In the genomic region with DNA sequence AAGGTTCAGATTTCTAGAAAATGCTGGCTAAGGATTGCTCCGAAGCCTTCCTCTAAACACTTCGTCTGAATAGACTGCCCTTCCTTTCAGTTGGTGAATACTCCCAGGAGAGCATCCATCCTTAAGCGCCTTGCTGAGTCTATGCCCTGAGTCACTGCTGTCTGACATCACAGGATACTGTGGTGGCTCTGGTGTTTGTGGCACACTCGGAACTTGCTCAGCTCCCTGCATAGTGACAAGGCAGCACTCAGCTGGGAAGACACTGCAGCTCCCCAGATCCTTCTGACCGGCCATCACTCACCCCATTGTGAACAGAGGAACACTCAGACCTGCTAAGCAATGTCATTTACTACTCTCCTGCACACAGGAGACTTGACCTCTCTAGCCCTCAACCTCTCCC, we compare ENCODE assay signal across 17 mouse cellular contexts.
A peak's percentile ranks its signal among the peaks of the same experiment; 100 is the strongest.
DNase-seq lines count a peak whose midpoint lies in the region; ATAC-seq and TF ChIP-seq lines count a peak whose summit lies in the region.
"Had no signal": no experiment of that assay in that cellular context is flagged by ENCODE, and none has a peak within 500 bp of the region (broad histone marks: within the 10 kb centered on the region; RNA-seq: fewer than 3 reads in every experiment).

No protein-coding gene starts in this region.

- no peak overlapping the region for H3ac ChIP-seq in myocyte (ENCODE audit: control insufficient read depth, insufficient read length)

- DNase-seq in embryonic facial prominence, embryonic 10.5 days (ENCODE audit: low spot score), result no peak
- no peak for DNase-seq in stomach, postnatal 0 days (ENCODE audit: low spot score)
- no peak for DNase-seq in left cerebral cortex, postnatal 10 days (ENCODE audit: extremely low spot score in 1 of 2, low spot score in 2 of 2)
- no peak for DNase-seq in right cerebral cortex, adult 18-20 months
- DNase-seq: adrenal gland, adult 8-10 months; adrenal gland, postnatal 36 days; gastrocnemius, postnatal 14 days; heart, postnatal 36 days; kidney, adult 2 months had no signal

- H3K27ac ChIP-seq in embryonic facial prominence, embryonic 12.5 days, result 0 out of 2 replicates have a peak overlapping the region, but pooled peaks have one; percentile 20
- no peak overlapping the region for H3K27ac ChIP-seq in embryonic facial prominence, embryonic 10.5 days (replicated peaks)
- H3K27ac ChIP-seq in stomach, embryonic 15.5 days, result 0 out of 2 replicates have a peak overlapping the region, but pooled peaks have one; percentile 51
- H3K27ac ChIP-seq in stomach, postnatal 0 days (replicated peaks), result no peak overlapping the region
- H3K27ac ChIP-seq: embryonic facial prominence, embryonic 13.5 days; forebrain, embryonic 12.5 days; hindbrain, embryonic 15.5 days had no signal

- H3K4me2 ChIP-seq in embryonic facial prominence, embryonic 12.5 days (replicated peaks), result no peak overlapping the region
- H3K4me2 ChIP-seq in stomach, embryonic 15.5 days, result no peak overlapping the region
- H3K4me2 ChIP-seq in stomach, postnatal 0 days (replicated peaks; ENCODE audit: low read depth), result no peak overlapping the region
- H3K4me2 ChIP-seq in myocyte (ENCODE audit: low read depth), result peak overlapping the region; percentile 45
- H3K4me2 ChIP-seq: embryonic facial prominence, embryonic 13.5 days; forebrain, embryonic 12.5 days; heart, embryonic 12.5 days; hindbrain, embryonic 15.5 days had no signal

- H3K27me3 ChIP-seq in embryonic facial prominence, embryonic 12.5 days, result no peaks in the 10 kb centered on the region
- H3K27me3 ChIP-seq in embryonic facial prominence, embryonic 10.5 days (replicated peaks; ENCODE audit: low read depth, poor library complexity, severe bottlenecking), result 0 out of 2 replicates have a peak, but pooled peaks cover 3% of the 10 kb centered on the region
- no peaks in the 10 kb centered on the region for H3K27me3 ChIP-seq in stomach, embryonic 15.5 days (replicated peaks)
- no peaks in the 10 kb centered on the region for H3K27me3 ChIP-seq in stomach, postnatal 0 days (ENCODE audit: control insufficient read depth, insufficient read depth, low read length)
- H3K27me3 ChIP-seq in myocyte (ENCODE audit: control insufficient read depth, insufficient read depth, insufficient read length), result no peaks in the 10 kb centered on the region
- H3K27me3 ChIP-seq: embryonic facial prominence, embryonic 13.5 days; forebrain, embryonic 12.5 days; heart, embryonic 12.5 days; hindbrain, embryonic 15.5 days had no signal

- no peak for ATAC-seq in embryonic facial prominence, embryonic 12.5 days (ENCODE audit: insufficient number of reproducible peaks, insufficient read depth, low FRiP score, low TSS enrichment)
- ATAC-seq in stomach, embryonic 15.5 days (ENCODE audit: insufficient read depth, low FRiP score, low read depth), result no peak
- ATAC-seq in stomach, postnatal 0 days (ENCODE audit: low FRiP score, low TSS enrichment), result no peak
- ATAC-seq: forebrain, embryonic 16.5 days had no signal

- H3K36me3 ChIP-seq in embryonic facial prominence, embryonic 12.5 days, result no peaks in the 10 kb centered on the region
- no peaks in the 10 kb centered on the region for H3K36me3 ChIP-seq in embryonic facial prominence, embryonic 10.5 days (replicated peaks)
- no peaks in the 10 kb centered on the region for H3K36me3 ChIP-seq in stomach, embryonic 15.5 days
- H3K36me3 ChIP-seq in stomach, postnatal 0 days (ENCODE audit: control insufficient read depth, insufficient read depth, low read length), result no peaks in the 10 kb centered on the region
- no peaks in the 10 kb centered on the region for H3K36me3 ChIP-seq in myocyte (ENCODE audit: control insufficient read depth, insufficient read depth)
- H3K36me3 ChIP-seq: embryonic facial prominence, embryonic 13.5 days; forebrain, embryonic 12.5 days; heart, embryonic 12.5 days; hindbrain, embryonic 15.5 days had no signal

- no peak for TF ChIP-seq EP300 in stomach, postnatal 0 days (optimal IDR thresholded peaks at IDR 0.05)

- WGBS in embryonic facial prominence, embryonic 12.5 days, result 77% methylated on average over 5 of the region's 5 CpGs
- WGBS in embryonic facial prominence, embryonic 10.5 days, result 83% methylated on average over 5 of the region's 5 CpGs
- 72% methylated on average over 5 of the region's 5 CpGs for WGBS in stomach, embryonic 15.5 days
- 54% methylated on average over 5 of the region's 5 CpGs for WGBS in stomach, postnatal 0 days

- intact Hi-C loops in left cerebral cortex, postnatal 10 days (cut with DNase I), result no loop called here

- no peaks in the 10 kb centered on the region for H3K79me2 ChIP-seq in myocyte (ENCODE audit: control insufficient read depth, insufficient read depth)

- H3K9ac ChIP-seq in embryonic facial prominence, embryonic 12.5 days, result no peak overlapping the region
- no peak overlapping the region for H3K9ac ChIP-seq in stomach, embryonic 15.5 days
- no peak overlapping the region for H3K9ac ChIP-seq in stomach, postnatal 0 days (ENCODE audit: low read length)
- H3K9ac ChIP-seq: embryonic facial prominence, embryonic 13.5 days; forebrain, embryonic 12.5 days; heart, embryonic 12.5 days; hindbrain, embryonic 15.5 days had no signal

- H3K9me3 ChIP-seq in embryonic facial prominence, embryonic 12.5 days, result no peaks in the 10 kb centered on the region
- H3K9me3 ChIP-seq in embryonic facial prominence, embryonic 10.5 days, result peaks cover 4% of the 10 kb centered on the region; the same call in 1 of the 2 replicates
- H3K9me3 ChIP-seq in stomach, embryonic 15.5 days, result no peaks in the 10 kb centered on the region
- H3K9me3 ChIP-seq in stomach, postnatal 0 days (ENCODE audit: control insufficient read depth, low read length), result no peaks in the 10 kb centered on the region
- H3K9me3 ChIP-seq: embryonic facial prominence, embryonic 13.5 days; forebrain, embryonic 12.5 days; hindbrain, embryonic 15.5 days had no signal

- H3K4me3 ChIP-seq in embryonic facial prominence, embryonic 12.5 days, result no peak overlapping the region
- H3K4me3 ChIP-seq in embryonic facial prominence, embryonic 10.5 days, result no peak overlapping the region
- H3K4me3 ChIP-seq in stomach, embryonic 15.5 days (replicated peaks), result no peak overlapping the region
- H3K4me3 ChIP-seq in stomach, postnatal 0 days (ENCODE audit: low read depth, low read length), result no peak overlapping the region
- no peak overlapping the region for H3K4me3 ChIP-seq in myocyte
- H3K4me3 ChIP-seq: embryonic facial prominence, embryonic 13.5 days; forebrain, embryonic 12.5 days; heart, embryonic 12.5 days; hindbrain, embryonic 15.5 days had no signal

- no peak for TF ChIP-seq POLR2A in myocyte (IDR thresholded peaks at IDR 0.05; ENCODE audit: insufficient read length, low read depth)

- no peak for TF ChIP-seq CTCF in stomach, postnatal 0 days (IDR thresholded peaks at IDR 0.05; ENCODE audit: low read depth)

- peaks cover 3% of the 10 kb centered on the region; the same call in 1 of the 2 replicates for H3K4me1 ChIP-seq in embryonic facial prominence, embryonic 12.5 days
- H3K4me1 ChIP-seq in embryonic facial prominence, embryonic 10.5 days, result no peaks in the 10 kb centered on the region; the same call in 1 of the 2 replicates
- peaks cover 16% of the 10 kb centered on the region; the same call in 1 of the 2 replicates for H3K4me1 ChIP-seq in stomach, embryonic 15.5 days
- H3K4me1 ChIP-seq in stomach, postnatal 0 days (replicated peaks; ENCODE audit: control insufficient read depth, insufficient read depth), result no peaks in the 10 kb centered on the region; the same call in 1 of the 2 replicates
- H3K4me1 ChIP-seq: forebrain, embryonic 12.5 days; hindbrain, embryonic 15.5 days had no signal

TF ChIP-seq in myocyte, 11 proteins besides CTCF, POLR2A, EP300 and RAD21:
- no peak for TF ChIP-seq MYOG (IDR thresholded peaks at IDR 0.05; ENCODE audit: control insufficient read depth in 1 of 3, insufficient read depth in 1 of 3, insufficient read length in 2 of 3, low read depth in 2 of 3)
- TF ChIP-seq SRF (IDR thresholded peaks at IDR 0.05; ENCODE audit: control insufficient read depth, insufficient read length, low read depth), result no peak
- TF ChIP-seq USF1 (IDR thresholded peaks at IDR 0.05; ENCODE audit: low read depth), result no peak
- no peak for TF ChIP-seq REST (IDR thresholded peaks at IDR 0.05; ENCODE audit: insufficient read depth, insufficient read length)

Comparison
In these comparisons a context has a peak if more than half of its experiments do, and no peak if none do; other contexts are left out.
1. H3K27ac ChIP-seq: peak in embryonic facial prominence, embryonic 12.5 days (single experiment) and stomach, embryonic 15.5 days (single experiment); none in embryonic facial prominence, embryonic 10.5 days (single experiment) and stomach, postnatal 0 days (single experiment).